Mouse (Mus musculus) Muller cell, postnatal 12 days (primary cell): Measurements from ENCODE around the gene Cstad.

Source experiments
- DNase-seq: peaks from one replicate; pipeline ENCODE4 v3.0.0-alpha.2; 2015; ENCODE audit errors: inconsistent ontology term

Cstad gene

GRCm38 (mm10) chr2:30595796-30596195, 956 bp downstream of the Cstad start:
- DNase-seq: peak; percentile 14

DNA sequence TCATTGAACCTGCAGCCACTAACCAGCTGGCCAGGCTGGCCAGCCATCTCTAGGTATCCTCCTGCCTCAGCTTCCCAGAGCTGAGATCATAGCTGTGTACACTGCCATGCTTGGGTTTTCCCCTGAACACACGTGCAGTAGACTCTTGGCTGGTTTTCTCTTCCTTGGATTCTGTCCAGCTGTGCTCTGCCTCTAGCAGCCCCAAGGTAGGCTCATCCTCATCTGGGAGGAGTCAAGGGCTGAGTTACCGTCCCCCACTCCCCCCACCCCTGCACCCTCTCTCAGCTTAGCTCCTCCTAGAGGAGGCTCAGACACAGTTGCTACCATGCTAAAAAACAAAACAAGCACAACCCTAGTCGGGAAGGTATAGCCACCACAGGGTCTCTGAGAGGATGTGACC, 4.8 kb downstream of the Cstad start:
- no peak for DNase-seq

- peak; percentile 30 for DNase-seq
Observed at GRCm38 (mm10) chr2:30600291-30600690, 5.5 kb downstream of the Cstad start.

DNA sequence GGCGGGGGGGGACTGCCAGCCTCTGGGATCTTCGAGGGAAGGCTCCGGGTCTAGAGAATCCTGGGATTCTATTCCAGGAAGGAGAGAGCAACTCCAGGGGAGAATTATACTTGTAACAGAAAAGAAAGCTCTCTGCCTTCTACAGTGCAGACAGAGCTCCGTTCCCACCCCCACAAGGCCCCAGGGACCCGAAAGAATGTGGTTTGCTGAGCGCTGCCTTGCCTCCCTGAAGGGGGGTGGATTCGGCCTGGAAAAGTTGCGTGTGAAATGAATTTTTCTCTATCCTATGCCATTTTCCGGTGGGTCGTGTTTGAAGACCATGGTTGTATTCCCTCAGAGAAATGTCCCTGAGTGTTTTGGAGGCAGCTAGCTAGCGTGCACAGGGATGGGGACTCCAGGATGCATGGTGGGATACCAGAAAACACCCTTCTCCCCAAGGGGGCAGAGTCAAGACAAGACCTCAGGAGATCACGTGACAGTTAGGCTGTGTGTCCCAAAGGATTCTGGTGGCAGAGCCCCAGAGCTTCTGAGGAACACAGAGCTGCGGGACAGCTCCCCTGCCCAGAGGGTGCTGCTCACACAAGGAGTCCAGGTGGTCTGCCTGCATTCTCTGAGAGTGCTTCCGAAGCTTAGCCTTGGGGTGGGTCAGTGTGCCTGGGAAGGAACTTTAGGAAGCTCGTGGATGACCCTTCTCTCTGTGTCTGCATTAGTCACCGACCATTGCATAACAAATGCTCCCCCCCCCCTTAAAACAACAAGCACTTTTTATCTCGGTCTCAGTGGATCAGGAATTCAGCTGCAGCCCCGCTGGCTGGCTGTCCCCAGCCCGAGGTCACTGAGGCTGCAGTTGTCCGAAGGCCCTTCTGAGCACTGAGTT, 6.4 kb downstream of the Cstad start:
- DNase-seq: peak; percentile 87

GRCm38 (mm10) chr2:30602451-30602850, 7.6 kb downstream of the Cstad start:
- no peak for DNase-seq

GRCm38 (mm10) chr2:30603731-30604130, 8.9 kb downstream of the Cstad start:
- DNase-seq: peak; percentile 81

- peak; percentile 78 for DNase-seq
Observed at GRCm38 (mm10) chr2:30604880-30605761, 10.3 kb downstream of the Cstad start.

GRCm38 (mm10) chr2:30605762-30606051, 10.9 kb downstream of the Cstad start:
- DNase-seq: peak; percentile 65

DNA sequence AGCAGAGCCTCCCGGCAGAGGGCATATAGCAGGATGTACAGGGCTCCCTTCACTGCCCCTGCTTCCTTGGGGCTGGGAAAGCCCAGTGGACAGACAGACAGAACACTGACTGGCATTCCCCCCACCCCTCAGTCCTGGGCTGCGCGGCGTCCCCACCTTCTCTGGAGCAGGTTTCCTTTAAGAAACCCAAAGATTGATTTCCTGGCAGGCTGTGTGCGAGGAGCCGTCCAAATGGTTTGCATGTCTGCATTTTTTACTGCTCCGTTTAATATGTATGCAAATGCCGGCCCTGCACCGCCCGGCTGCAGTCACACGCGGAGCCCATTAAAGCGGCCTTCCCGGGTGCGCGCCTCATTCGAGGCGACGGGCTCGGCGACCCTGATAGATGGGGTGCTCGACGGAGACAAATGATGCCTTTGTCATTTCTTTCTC, 11.8 kb downstream of the Cstad start:
- peak; percentile 63 for DNase-seq

GRCm38 (mm10) chr2:30607941-30608340, 13.1 kb downstream of the Cstad start:
- no peak for DNase-seq

- no peak for DNase-seq
Observed at GRCm38 (mm10) chr2:30608690-30609201, 13.9 kb downstream of the Cstad start.

- peak; percentile 66 for DNase-seq
Observed at GRCm38 (mm10) chr2:30613574-30613973, 18.7 kb downstream of the Cstad start.

DNA sequence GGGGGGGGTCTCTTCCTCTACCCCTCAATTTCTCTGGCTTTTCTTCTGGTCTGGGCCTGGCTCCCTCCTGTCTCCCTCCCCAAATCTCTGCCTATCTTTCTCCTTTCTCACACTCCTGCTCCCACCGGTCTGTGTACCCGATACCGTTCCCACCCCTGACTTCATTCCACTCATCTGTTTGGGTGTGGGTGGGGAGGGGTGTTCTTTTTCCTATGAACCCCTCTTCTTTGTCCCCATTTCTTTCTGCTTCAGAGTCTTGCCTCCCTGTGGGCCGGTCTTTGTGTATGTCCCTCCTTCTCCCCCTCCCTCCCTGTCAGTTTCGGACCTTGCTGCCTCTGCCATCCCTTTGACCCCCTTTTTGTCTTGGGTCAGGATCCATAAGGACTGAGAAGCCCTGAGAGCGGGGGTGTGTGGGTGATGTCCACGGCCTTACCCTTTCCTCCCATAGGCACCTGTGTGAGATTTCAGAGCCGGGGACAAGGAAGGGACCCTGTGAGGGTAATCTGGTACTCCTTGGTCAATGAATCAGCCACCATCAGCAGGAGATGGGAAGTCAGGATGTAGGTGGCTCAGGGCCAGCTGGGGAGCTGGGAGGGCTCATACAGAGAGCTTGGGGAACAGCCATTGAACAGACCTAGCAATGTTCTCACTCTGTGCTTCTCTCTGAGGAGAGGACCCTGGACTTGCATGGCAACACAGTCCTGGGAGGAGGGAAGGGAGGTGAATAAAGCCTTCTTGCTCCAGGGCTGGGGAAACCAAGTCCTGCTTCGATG, 19.5 kb downstream of the Cstad start:
- peak; percentile 26 for DNase-seq

- DNase-seq: no peak
Observed at GRCm38 (mm10) chr2:30615869-30616268, 21.0 kb downstream of the Cstad start.

DNA sequence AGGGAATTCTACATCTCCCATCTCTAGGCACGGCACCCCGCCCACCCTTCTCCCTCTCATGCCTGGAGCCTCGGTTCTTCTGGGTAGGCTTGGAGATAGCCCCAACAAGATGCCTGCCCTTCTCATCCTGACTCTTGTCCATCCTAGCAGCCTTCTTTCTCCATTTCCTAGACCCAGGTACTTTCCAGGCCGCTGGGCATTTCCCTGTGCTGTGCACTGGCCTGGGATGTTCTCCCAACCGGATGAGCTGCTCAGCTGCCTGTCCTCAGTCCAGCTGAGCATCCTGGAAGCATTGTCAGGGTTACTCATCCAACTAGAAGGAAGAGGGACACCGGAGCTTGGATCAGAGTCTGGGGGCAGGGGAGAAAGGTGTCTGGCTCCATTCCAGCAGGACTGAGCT, 21.6 kb downstream of the Cstad start:
- no peak for DNase-seq

- DNase-seq: peak; percentile 67
Observed at GRCm38 (mm10) chr2:30618487-30619248, 23.8 kb downstream of the Cstad start.

DNA sequence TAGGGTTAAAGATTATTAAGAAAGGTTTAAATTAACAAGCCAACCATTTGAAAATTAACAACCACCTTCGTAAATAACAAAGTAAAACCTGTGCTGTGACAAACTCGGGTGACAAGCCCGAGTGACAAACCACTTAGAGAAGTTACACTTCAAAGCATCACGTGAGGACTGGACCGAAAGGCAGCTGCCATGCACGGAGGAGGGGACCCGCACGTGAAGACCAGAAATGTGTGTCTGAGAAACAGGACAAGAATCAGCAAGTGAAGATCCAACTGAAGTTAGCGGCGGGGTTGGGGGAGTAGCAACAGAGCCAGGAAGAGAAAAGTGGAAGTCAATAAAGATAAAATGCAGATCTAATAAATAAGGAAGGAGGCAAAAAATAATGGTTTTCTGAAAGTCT, 29.0 kb downstream of the Cstad start:
- no peak for DNase-seq

DNA sequence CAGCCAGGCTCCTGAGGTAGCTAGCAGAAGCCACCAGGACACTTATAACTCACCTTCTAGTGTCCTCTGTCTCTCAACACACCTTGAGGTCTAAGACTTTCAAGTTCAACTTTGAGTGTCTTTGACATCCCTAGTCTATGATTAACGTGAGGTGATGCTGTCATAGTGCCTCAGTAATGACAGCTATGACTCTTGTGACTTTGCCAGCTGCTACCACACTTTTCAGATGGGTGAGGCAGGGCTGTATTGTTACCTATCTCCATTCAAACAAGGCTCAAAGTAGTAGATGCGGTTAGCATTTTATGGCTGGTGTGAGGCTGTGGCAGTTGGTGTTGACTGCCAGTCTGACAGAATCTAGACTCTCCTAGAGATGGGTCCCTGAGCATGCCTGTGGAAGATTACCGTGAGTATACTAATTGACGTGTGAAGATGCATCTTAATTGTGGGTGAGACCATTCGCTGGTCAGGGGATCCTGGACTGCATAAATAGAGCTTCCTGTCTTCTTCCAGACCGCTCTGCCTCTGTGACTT, 30.5 kb downstream of the Cstad start:
- no peak for DNase-seq

- no peak for DNase-seq
Observed at GRCm38 (mm10) chr2:30626058-30626675, 31.3 kb downstream of the Cstad start.

- no peak for DNase-seq
Observed at GRCm38 (mm10) chr2:30627338-30627737, 32.5 kb downstream of the Cstad start.
